Mouse (Mus musculus) erythroblast, embryonic 14.5 days (primary cell): ENCODE data around the gene Gon4l. TPM values are rescaled to one million over a fixed set of nuclear protein-coding genes. Genes with fewer than 3 reads are reported as not detected.
"Not testable (repeated sequence)": the region's sequence is repeated elsewhere in the genome, so short reads cannot be mapped to it uniquely, and the experiment has no call there.

Source experiments
- H3K27me3 ChIP-seq: 2 replicates; pipeline ENCODE4 v1.6.1; 2012; ENCODE audit warnings: inconsistent platforms; ENCODE audit not compliant: control insufficient read depth
- H3K36me3 ChIP-seq: 2 replicates; pipeline ENCODE4 v1.6.1; 2012; ENCODE audit warnings: mild to moderate bottlenecking, inconsistent platforms; ENCODE audit not compliant: control insufficient read depth
- H3K4me1 ChIP-seq: 2 replicates; pipeline ENCODE4 v1.6.1; 2012; ENCODE audit warnings: inconsistent platforms; ENCODE audit not compliant: control insufficient read depth
- H3K4me3 ChIP-seq: replicated peaks from 2 replicates; pipeline ENCODE3; 2012; ENCODE audit warnings: moderate library complexity, mild to moderate bottlenecking, inconsistent platforms
- H3K9me3 ChIP-seq: 2 replicates; pipeline ENCODE4 v1.6.1; 2012; ENCODE audit warnings: low read length, inconsistent platforms, mixed read lengths; ENCODE audit not compliant: control insufficient read depth
- GATA1 ChIP-seq: IDR thresholded peaks from 2 replicates; pipeline ENCODE4 v1.6.1; 2012; ENCODE audit warnings: low read length, inconsistent platforms, mixed read lengths
- TAL1 ChIP-seq: IDR thresholded peaks from 3 replicates; pipeline ENCODE4 v1.6.1; 2012; ENCODE audit warnings: low read length, inconsistent platforms, mixed read lengths
- polyA plus RNA-seq: library from polyadenylated mRNA; stranded (reverse); fragments of >175 nt; gene quantifications from 2 replicates; pipeline ENCODE4 v1.2.3, GENCODE M21; 2012

Gene Gon4l
- 1.1 and 1.2 TPM in 2 replicates for polyA plus RNA-seq

- H3K27me3 ChIP-seq, H3K9me3 ChIP-seq: not testable (repeated sequence)
- peak within 1 kb of the TSS; percentile 61 for H3K4me3 ChIP-seq
- H3K4me1 ChIP-seq: peaks cover 11% of the 10 kb centered on the region
- H3K36me3 ChIP-seq: peaks cover 14% of the 10 kb centered on the region
Measured at GRCm38 (mm10) chr3:88834951-88835491, at the start of gene Gon4l. Gon4l (plus strand) TSS chr3:88835231.

- not testable (repeated sequence) for H3K9me3 ChIP-seq, H3K4me1 ChIP-seq, H3K4me3 ChIP-seq, H3K27me3 ChIP-seq
- peaks cover 15% of the 10 kb centered on the region for H3K36me3 ChIP-seq
Measured at GRCm38 (mm10) chr3:88786323-88786722, 48.7 kb upstream of the Gon4l start.

- H3K36me3 ChIP-seq: peaks cover 15% of the 10 kb centered on the region
- not testable (repeated sequence) for H3K4me3 ChIP-seq, H3K9me3 ChIP-seq, H3K4me1 ChIP-seq, H3K27me3 ChIP-seq
Measured at GRCm38 (mm10) chr3:88786805-88787204, 48.2 kb upstream of the Gon4l start.

- peaks cover 15% of the 10 kb centered on the region for H3K36me3 ChIP-seq
- H3K4me1 ChIP-seq, H3K4me3 ChIP-seq, H3K9me3 ChIP-seq, H3K27me3 ChIP-seq: not testable (repeated sequence)
Measured at GRCm38 (mm10) chr3:88788033-88788432, 47.0 kb upstream of the Gon4l start.

GRCm38 (mm10) chr3:88797507-88797906, 37.5 kb upstream of the Gon4l start:
- H3K9me3 ChIP-seq, H3K4me3 ChIP-seq, H3K27me3 ChIP-seq, H3K4me1 ChIP-seq, H3K36me3 ChIP-seq: not testable (repeated sequence)

- H3K4me1 ChIP-seq: no peaks in the 10 kb centered on the region
- no peaks in the 10 kb centered on the region for H3K9me3 ChIP-seq
- TF ChIP-seq TAL1 (no peak), GATA1 (no peak)
- no peaks in the 10 kb centered on the region for H3K27me3 ChIP-seq
- no peak overlapping the region for H3K4me3 ChIP-seq
- peaks cover 23% of the 10 kb centered on the region for H3K36me3 ChIP-seq
Measured at GRCm38 (mm10) chr3:88803910-88804540, 31.0 kb upstream of the Gon4l start.

GRCm38 (mm10) chr3:88825710-88826109, 9.3 kb upstream of the Gon4l start:
- Histone ChIP-seq H3K27me3 (no peaks in the 10 kb centered on the region), H3K4me3 (no peak overlapping the region), H3K9me3 (no peaks in the 10 kb centered on the region), H3K36me3 (peaks cover 31% of the 10 kb centered on the region), H3K4me1 (no peaks in the 10 kb centered on the region)
- no peak for TF ChIP-seq GATA1
- no peak for TF ChIP-seq TAL1

- H3K4me1 ChIP-seq: peaks cover 3% of the 10 kb centered on the region; the same call in 1 of the 2 replicates
- no peak overlapping the region for H3K4me3 ChIP-seq
- H3K36me3 ChIP-seq: peaks cover 24% of the 10 kb centered on the region
- TF ChIP-seq GATA1 (no peak), TAL1 (no peak)
- H3K27me3 ChIP-seq: no peaks in the 10 kb centered on the region
- no peaks in the 10 kb centered on the region for H3K9me3 ChIP-seq
Measured at GRCm38 (mm10) chr3:88827231-88827630, 7.8 kb upstream of the Gon4l start.

GRCm38 (mm10) chr3:88831177-88832121, 3.6 kb upstream of the Gon4l start:
- H3K36me3 ChIP-seq, H3K9me3 ChIP-seq, H3K4me1 ChIP-seq, H3K27me3 ChIP-seq, H3K4me3 ChIP-seq: not testable (repeated sequence)

- not testable (repeated sequence) for H3K36me3 ChIP-seq, H3K27me3 ChIP-seq, H3K9me3 ChIP-seq, H3K4me3 ChIP-seq, H3K4me1 ChIP-seq
Measured at GRCm38 (mm10) chr3:88832388-88832787, 2.6 kb upstream of the Gon4l start.
